Mouse (Mus musculus) liver, postnatal 0 days (tissue): ENCODE results near the gene Gm5414.

ENCODE experiments used
- CTCF ChIP-seq: sonication (generic); IDR thresholded peaks from 2 replicates; pipeline ENCODE4 v1.5.1; 2016; ENCODE audit warnings: antibody characterized with exemption, low read depth
- EP300 ChIP-seq: IDR thresholded peaks from 2 replicates; pipeline ENCODE4 v1.6.1; 2016; ENCODE audit warnings: antibody characterized with exemption, low read depth, mild to moderate bottlenecking

GRCm38 (mm10) chr15:101581701-101582100 is 46.3 kb downstream of the Gm5414 start:
- TF ChIP-seq CTCF, result no peak
- TF ChIP-seq EP300, result no peak
